Mouse (Mus musculus): ENCODE results near the gene Kcnip1. TPM values are rescaled to one million over a fixed set of nuclear protein-coding genes. Genes with fewer than 3 reads are reported as not detected.

The Kcnip1 gene
- polyA plus RNA-seq, 1 experiment, result not detected

DNA sequence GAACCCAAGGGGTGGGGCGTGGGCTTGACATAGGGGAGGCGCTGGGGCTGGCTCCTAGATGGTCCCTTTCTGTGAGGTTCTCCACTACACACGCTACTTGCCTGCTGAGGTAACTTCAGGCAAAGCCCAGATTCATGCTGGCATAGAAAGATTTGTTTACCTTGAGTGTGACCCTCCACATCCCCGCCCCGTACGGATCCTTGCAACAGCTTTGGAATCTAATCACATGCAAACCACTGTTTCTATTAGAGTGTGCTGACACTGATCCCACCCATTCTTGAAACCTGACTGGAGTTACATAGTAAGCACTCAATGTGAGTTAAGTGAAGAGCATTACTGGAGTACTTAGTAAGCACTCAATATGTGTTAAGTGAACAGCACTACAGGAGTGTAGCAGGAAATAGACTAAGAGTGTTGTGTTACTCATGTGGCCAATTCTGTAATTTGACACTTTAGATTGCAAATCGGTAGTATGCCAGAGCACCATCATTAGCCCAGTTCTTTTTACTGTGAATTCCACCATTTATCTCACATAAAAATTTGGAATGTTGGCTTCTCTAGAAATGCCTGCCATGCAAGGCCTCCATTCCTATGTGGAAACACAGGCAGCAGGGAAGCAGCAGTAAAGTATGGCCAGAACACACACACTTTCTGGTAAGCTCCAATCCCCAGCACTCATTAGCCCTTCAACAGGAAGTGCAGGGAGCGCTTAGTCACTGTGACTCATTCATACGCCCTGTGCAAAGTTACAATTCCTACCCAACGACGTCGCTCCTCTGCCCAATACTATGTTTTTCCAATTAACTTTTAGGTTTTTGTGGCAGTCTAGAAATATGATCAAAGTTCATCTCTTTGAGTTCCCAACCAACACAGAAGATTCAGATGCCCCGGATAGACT lies 332.7 kb downstream of the Kcnip1 start:
- DNase-seq, result no peak
- TF ChIP-seq CTCF (conservative IDR thresholded peaks at IDR 0.05; ENCODE audit: insufficient read depth, insufficient read length, low read depth, low read length), result no peak
- TF ChIP-seq POLR2A (IDR thresholded peaks at IDR 0.05; ENCODE audit: low read depth, low read length), result no peak

DNA sequence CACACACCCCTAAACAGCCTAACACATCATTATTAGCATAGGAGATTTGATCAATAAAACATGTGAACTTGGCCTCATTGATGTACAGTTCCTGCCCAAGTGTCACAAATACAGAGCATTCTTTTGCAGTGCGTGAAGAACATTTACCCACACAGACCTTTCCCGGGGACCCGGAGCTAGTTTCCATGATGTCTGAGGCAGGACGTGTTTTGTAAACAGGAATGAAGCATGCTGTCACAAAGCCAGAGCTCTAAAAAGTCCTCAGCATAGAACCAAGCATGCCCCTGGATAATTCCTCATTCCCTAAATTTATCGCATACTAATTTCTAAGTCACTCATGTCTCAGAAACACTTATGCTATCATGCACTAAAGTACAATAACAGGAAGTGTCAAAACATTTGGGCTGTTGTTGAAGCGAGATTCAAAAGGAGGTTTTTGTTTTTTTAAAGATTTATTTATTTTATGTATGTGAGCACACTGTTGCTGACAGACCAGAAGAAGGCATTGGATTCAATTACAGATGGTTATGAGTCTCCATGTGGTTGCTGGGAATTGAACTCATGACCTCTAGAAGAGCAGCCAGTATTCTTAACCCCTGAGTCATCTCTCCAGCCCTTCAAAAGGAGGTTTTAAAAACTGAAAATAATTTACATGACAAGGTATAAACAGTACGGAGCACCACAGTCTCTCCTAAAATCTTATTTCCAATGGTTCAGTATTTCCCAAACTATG lies 336.9 kb downstream of the Kcnip1 start:
- DNase-seq, result no peak
- no peak for TF ChIP-seq CTCF (conservative IDR thresholded peaks at IDR 0.05; ENCODE audit: insufficient read depth, insufficient read length, low read depth, low read length)
- no peak for TF ChIP-seq POLR2A (IDR thresholded peaks at IDR 0.05; ENCODE audit: low read depth, low read length)
- Histone ChIP-seq H3K4me3 (ENCODE audit: insufficient read depth, low read depth, low read length) (no peak overlapping the region), H3K4me1 (ENCODE audit: control insufficient read depth, insufficient read depth, low read length) (no peaks in the 10 kb centered on the region), H3K27ac (ENCODE audit: insufficient read depth, low read depth, low read length) (no peak overlapping the region), H3K27me3 (replicated peaks; ENCODE audit: control insufficient read depth, insufficient read depth, low read length) (no peaks in the 10 kb centered on the region), H3K36me3 (ENCODE audit: control insufficient read depth, insufficient read depth, low read length) (no peaks in the 10 kb centered on the region)
- WGBS, result 61% methylated on average over 7 of the region's 7 CpGs

More for the DNA sequence above, 332.7 kb downstream of the Kcnip1 start:
- H3K27ac ChIP-seq (ENCODE audit: insufficient read depth, low read depth, low read length), result no peak overlapping the region
- WGBS, result 70% methylated on average over 13 of the region's 13 CpGs
- no peaks in the 10 kb centered on the region for H3K27me3 ChIP-seq (replicated peaks; ENCODE audit: control insufficient read depth, insufficient read depth, low read length)
- H3K4me3 ChIP-seq (ENCODE audit: insufficient read depth, low read depth, low read length), result no peak overlapping the region
- H3K36me3 ChIP-seq (ENCODE audit: control insufficient read depth, insufficient read depth, low read length), result no peaks in the 10 kb centered on the region
- H3K4me1 ChIP-seq (ENCODE audit: control insufficient read depth, insufficient read depth, low read length), result no peaks in the 10 kb centered on the region

DNA sequence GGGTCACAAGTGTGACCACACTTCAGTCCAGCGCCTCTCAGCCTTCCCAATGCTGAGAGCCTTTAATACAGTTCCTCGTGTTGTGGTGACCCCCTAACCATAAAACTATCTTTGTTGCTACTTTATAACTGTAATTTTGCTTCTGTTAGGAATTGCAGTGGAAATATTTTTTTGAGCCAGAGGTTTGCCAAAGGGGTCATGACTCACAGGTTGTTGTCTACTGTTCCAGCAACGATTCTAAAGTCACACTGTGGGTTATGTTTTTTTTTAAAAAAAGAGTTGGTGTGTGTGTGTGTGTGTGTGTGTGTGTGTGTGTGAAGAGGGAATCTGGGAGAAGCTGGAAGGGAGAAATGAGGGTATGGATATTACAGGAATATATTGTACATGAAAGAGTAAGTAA lies 337.7 kb downstream of the Kcnip1 start:
- no peaks in the 10 kb centered on the region for H3K27me3 ChIP-seq (replicated peaks; ENCODE audit: control insufficient read depth, insufficient read depth, low read length)
- H3K27ac ChIP-seq (ENCODE audit: insufficient read depth, low read depth, low read length), result no peak overlapping the region
- 42% methylated on average over 3 of the region's 3 CpGs for WGBS
- H3K36me3 ChIP-seq (ENCODE audit: control insufficient read depth, insufficient read depth, low read length), result no peaks in the 10 kb centered on the region
- no peak for DNase-seq
- no peak overlapping the region for H3K4me3 ChIP-seq (ENCODE audit: insufficient read depth, low read depth, low read length)
- no peaks in the 10 kb centered on the region for H3K4me1 ChIP-seq (ENCODE audit: control insufficient read depth, insufficient read depth, low read length)
- TF ChIP-seq POLR2A (IDR thresholded peaks at IDR 0.05; ENCODE audit: low read depth, low read length) (no peak), CTCF (conservative IDR thresholded peaks at IDR 0.05; ENCODE audit: insufficient read depth, insufficient read length, low read depth, low read length) (no peak)

DNA sequence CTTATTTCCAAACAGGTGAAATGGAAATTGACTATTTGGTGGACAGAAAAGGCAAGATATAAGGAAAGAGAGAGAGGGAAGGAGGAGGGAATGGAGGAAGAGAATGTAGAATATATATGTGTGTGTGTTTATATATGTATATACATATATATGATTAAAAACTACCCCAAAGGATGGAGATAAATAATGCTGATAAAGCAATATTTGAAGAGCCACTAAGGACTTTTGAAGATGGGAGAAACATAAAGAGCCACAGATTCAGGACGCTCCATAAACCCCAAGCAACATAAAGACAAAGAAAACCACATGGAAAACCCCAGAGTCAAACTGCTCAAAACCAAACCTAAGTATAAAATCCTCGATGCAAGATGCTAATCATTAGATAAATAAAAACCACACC lies 338.5 kb downstream of the Kcnip1 start:
- no peak for DNase-seq
- TF ChIP-seq CTCF (conservative IDR thresholded peaks at IDR 0.05; ENCODE audit: insufficient read depth, insufficient read length, low read depth, low read length) (no peak), POLR2A (IDR thresholded peaks at IDR 0.05; ENCODE audit: low read depth, low read length) (no peak)
- Histone ChIP-seq H3K4me3 (ENCODE audit: insufficient read depth, low read depth, low read length) (no peak overlapping the region), H3K27ac (ENCODE audit: insufficient read depth, low read depth, low read length) (no peak overlapping the region), H3K36me3 (ENCODE audit: control insufficient read depth, insufficient read depth, low read length) (no peaks in the 10 kb centered on the region), H3K4me1 (ENCODE audit: control insufficient read depth, insufficient read depth, low read length) (no peaks in the 10 kb centered on the region), H3K27me3 (replicated peaks; ENCODE audit: control insufficient read depth, insufficient read depth, low read length) (no peaks in the 10 kb centered on the region)
- WGBS, result 72% methylated on average over 2 of the region's 2 CpGs

DNA sequence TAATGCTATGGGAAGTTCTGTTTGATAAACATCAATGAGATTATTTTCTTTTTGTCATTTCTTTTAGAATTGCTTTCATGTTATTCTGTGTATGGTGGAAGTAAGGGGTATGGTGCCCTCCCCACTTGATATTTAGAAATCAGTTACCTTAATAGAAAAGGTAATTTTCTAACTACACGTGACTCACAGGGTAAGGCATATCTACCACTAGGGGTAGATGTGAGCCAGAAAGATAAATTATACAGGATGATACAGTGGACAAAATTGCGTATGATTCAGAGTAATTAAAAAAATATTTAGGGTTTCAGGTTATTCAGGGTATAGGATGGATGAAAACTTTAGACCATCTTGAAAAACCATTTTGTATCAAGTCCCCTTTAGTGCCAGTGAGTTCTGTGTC lies 343.6 kb downstream of the Kcnip1 start:
- H3K27ac ChIP-seq (ENCODE audit: insufficient read depth, low read depth, low read length), result no peak overlapping the region
- no peaks in the 10 kb centered on the region for H3K4me1 ChIP-seq (ENCODE audit: control insufficient read depth, insufficient read depth, low read length)
- no peak overlapping the region for H3K4me3 ChIP-seq (ENCODE audit: insufficient read depth, low read depth, low read length)
- no peak for DNase-seq
- no peaks in the 10 kb centered on the region for H3K27me3 ChIP-seq (replicated peaks; ENCODE audit: control insufficient read depth, insufficient read depth, low read length)
- WGBS, result 57% methylated on average over 2 of the region's 2 CpGs
- no peak for TF ChIP-seq POLR2A (IDR thresholded peaks at IDR 0.05; ENCODE audit: low read depth, low read length)
- TF ChIP-seq CTCF (conservative IDR thresholded peaks at IDR 0.05; ENCODE audit: insufficient read depth, insufficient read length, low read depth, low read length), result no peak
- H3K36me3 ChIP-seq (ENCODE audit: control insufficient read depth, insufficient read depth, low read length), result no peaks in the 10 kb centered on the region

DNA sequence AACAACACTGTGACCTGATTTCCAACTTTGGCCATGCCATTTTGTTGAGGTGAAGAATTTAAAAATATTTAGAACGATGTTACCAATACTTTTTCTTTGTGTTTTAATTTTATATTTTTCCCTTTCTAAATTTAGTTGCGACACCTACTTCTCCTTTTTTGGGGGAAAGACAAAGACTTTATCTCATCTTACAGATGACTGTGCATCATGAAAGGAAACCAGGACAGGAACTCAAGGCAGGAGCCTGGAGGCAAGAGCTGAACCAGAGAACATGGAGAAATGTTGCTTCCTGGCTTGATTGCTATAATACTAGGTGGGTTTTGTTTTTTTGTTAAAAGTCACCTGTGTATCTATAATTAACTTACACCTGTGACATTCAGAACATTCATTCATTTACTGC lies 355.8 kb downstream of the Kcnip1 start:
- 93% methylated on average over 2 of the region's 2 CpGs for WGBS
- no peak for TF ChIP-seq CTCF (conservative IDR thresholded peaks at IDR 0.05; ENCODE audit: insufficient read depth, insufficient read length, low read depth, low read length)
- TF ChIP-seq POLR2A (IDR thresholded peaks at IDR 0.05; ENCODE audit: low read depth, low read length), result no peak

DNA sequence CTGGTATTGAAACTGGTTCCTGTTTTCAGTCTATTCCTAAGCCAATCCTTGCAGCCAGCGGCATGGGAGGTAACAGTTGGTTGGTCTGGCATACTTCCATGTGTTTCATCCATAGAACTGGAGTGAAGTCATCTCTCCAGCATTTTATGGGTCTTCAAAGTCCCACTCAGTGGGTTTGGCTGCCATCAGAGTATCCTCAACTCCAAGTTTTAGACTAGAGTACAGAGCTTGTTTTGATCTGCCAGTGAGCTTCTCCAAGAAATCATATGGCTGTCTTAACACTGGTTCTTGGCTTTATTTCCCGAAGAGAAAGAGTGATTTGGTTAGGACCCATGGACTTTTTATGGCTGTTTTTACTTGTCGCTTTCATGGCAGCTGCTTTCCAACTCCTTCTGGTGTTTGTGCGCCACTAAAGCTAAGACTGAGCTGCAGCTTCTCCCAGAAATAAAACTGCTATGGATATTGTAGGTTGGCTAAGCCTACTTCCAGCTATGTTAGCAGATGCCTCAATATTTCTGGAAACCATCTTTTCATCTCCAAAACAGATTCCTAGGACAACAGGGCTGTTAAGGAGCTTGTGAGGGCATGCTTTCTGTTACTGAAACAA lies 365.7 kb downstream of the Kcnip1 start:
- TF ChIP-seq CTCF (conservative IDR thresholded peaks at IDR 0.05; ENCODE audit: insufficient read depth, insufficient read length, low read depth, low read length), result no peak
- no peak for TF ChIP-seq POLR2A (IDR thresholded peaks at IDR 0.05; ENCODE audit: low read depth, low read length)
- H3K4me1 ChIP-seq (ENCODE audit: control insufficient read depth, insufficient read depth, low read length), result no peaks in the 10 kb centered on the region
- H3K27ac ChIP-seq (ENCODE audit: insufficient read depth, low read depth, low read length), result no peak overlapping the region
- WGBS, result 77% methylated on average over 4 of the region's 4 CpGs
- H3K36me3 ChIP-seq (ENCODE audit: control insufficient read depth, insufficient read depth, low read length), result no peaks in the 10 kb centered on the region
- no peaks in the 10 kb centered on the region for H3K27me3 ChIP-seq (replicated peaks; ENCODE audit: control insufficient read depth, insufficient read depth, low read length)
- H3K4me3 ChIP-seq (ENCODE audit: insufficient read depth, low read depth, low read length), result no peak overlapping the region
- DNase-seq, result no peak

More for the DNA sequence above, 355.8 kb downstream of the Kcnip1 start:
- Histone ChIP-seq H3K4me3 (ENCODE audit: insufficient read depth, low read depth, low read length) (no peak overlapping the region), H3K27ac (ENCODE audit: insufficient read depth, low read depth, low read length) (no peak overlapping the region), H3K4me1 (ENCODE audit: control insufficient read depth, insufficient read depth, low read length) (no peaks in the 10 kb centered on the region), H3K36me3 (ENCODE audit: control insufficient read depth, insufficient read depth, low read length) (no peaks in the 10 kb centered on the region), H3K27me3 (replicated peaks; ENCODE audit: control insufficient read depth, insufficient read depth, low read length) (no peaks in the 10 kb centered on the region)
- no peak for DNase-seq
